Mouse (Mus musculus) cerebellum, postnatal 4 days (tissue): Measurements from ENCODE around the gene Srpk2.
"Not testable (repeated sequence)": the region's sequence is repeated elsewhere in the genome, so short reads cannot be mapped to it uniquely, and the experiment has no call there.

Experiments
- DNase-seq, 2 experiments: peaks; one replicate each; pipeline ENCODE4 v3.0.0; 2022; ENCODE audit warnings: low spot score in 2 of 2, mixed read lengths in 1 of 2

Gene Srpk2

DNA sequence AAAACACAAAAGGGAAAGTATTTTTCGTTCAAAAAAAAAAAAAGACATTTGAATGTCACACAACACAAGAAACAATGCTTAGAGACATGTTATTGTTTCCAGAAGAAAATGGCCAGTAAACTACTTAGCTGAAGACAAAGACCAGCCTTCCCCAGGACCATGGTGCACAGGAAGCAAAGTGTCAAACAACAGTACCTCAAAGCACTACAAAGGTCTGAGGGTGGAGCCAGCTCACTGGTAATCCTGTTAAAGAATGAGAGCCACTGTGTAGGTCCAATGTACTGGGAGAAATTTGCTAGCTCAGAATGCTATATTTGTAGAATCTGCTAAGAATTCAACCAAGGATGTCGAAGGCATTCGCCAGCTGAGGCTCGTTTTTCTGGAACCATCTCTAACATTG lies 177.2 kb downstream of the Srpk2 start:
- no peak for DNase-seq

DNA sequence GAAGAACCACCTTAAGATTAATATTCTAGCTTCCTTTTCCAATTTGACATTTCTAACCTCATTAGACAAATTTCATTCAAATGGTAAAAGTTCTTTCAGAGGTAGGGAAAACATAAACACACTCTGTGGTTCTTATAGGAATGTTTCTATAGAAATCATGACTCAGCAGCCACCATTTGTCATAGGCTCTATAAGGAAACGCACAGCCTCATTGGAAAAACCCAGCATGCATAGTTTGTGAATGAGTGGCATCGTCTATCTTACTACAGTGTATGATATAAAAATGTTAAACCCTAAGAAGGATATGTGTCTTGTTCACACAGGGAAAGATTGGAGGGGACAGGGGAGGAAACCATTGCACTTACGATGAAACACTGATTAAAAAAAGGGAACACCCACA lies 178.8 kb downstream of the Srpk2 start:
- no peak for DNase-seq

DNA sequence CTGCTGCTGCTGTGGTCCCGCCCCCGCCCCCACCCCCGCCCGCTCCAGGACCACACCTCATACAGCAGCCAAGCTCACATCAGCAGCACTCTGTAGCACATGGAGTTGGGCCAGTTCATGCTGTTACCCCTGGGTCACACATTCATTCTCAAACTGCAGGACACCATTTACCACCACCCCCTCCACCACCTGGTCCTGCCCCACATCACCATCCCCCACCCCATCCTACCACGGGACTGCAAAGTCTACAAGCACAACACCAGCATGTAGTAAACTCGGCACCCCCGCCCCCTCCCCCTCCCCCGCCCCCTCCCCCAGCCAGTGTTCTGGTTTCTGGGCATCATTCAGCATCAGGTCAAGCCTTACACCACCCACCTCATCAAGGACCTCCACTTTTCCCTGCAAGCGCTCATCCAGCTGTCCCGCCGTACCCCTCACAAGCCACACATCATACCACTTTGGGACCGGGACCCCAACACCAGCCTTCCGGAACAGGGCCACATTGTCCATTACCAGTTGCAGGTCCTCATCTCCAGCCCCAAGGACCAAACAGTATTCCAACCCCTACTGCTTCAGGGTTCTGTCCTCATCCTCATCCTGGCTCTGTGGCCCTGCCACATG lies 182.0 kb downstream of the Srpk2 start:
- DNase-seq, result no peak

DNA sequence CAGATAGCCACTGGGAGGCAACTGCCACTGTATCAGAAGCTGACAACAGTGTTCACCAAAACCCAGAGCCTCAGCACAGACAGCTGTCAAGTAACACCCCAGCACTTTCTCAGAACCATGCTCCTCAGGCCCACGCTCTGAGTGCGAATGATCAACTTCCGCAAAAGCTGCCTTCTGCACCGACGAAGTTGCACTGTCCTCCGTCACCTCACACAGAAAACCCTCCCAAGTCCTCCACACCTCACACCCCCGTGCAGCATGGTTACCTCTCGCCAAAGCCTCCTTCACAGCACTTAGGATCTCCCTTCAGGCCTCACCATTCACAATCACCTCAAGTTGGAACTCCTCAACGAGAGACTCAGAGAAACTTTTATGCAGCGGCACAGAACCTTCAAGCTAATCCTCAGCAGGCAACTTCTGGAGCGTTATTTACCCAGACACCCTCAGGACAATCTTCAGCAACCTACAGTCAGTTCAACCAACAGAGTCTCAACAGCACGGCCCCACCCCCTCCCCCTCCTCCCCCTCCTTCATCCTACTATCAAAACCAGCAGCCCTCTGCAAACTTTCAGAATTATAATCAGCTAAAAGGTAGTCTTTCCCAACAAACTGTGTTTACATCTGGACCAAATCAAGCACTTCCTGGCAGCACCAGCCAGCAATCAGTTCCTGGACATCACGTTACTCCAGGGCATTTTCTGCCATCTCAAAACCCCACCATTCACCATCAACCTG lies 182.7 kb downstream of the Srpk2 start:
- no peak for DNase-seq

DNA sequence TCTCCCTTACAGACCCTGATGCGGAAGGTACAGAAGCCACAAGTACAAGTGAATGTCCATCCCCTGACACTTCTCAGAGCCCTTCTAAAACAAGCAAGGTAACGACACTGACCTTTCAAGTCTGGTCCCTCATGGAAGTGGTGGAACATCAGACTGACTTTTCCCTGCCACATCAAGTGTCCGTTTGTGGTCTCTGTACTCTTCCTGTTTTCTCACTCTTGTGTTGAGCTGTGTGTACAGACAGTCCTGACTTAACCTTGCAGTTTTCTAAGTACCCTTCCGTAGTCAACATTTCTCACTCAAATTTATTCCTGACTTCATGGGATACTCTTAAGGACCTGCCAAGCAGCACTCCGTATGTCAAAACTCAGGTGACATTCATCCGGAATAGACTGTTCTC lies 183.7 kb downstream of the Srpk2 start:
- no peak for DNase-seq

DNA sequence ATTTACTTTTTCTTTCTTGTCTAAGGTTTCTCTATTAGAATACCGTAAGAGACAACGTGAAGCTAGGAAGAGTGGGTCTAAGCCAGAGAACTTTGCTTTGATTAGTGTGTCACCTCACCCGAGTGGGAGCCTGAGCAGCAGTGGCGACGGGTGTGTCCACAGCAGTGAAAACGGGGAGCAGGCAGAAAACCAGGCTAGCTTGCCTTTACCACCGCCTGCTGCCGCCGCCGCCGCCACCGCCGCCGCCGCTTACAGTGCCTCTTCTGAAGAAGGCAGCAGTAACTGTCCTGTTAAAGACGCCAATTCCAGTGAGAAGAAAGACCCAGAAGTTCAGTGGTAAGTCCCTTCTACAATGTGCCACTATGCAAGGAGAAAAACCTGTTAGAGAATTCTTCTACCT lies 185.2 kb downstream of the Srpk2 start:
- no peak for DNase-seq

DNA sequence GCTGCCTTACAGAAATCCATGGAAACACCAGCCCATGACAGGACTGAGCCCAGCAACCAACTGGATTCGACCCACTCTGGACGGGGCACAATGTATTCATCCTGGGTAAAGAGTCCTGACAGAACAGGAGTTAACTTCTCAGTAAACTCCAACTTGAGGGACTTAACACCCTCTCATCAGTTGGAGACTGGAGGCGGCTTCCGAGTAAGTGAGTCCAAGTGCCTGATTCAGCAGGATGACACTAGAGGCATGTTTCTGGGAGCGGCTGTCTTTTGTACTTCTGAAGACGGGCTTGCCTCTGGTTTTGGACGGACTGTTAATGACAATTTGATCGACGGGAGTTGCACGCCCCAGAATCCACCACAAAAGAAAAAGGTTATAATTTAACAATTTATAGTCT lies 186.5 kb downstream of the Srpk2 start:
- DNase-seq, result no peak

DNA sequence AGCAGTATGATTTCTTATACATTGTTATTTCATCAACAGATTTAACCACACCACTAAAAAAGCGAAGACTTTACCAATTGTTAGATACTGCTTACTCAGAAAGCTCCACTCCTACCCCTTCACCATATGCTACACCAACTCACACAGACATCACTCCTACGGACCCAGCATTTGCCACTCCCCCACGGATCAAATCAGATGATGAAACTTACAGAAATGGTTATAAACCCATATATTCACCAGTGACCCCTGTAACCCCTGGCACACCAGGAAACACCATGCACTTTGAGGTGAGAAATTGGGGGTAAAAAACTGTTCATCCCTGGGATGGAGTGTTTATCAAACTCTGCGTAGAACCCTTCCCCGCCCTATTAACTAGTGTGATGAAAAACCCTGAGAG lies 187.5 kb downstream of the Srpk2 start:
- no peak for DNase-seq

DNA sequence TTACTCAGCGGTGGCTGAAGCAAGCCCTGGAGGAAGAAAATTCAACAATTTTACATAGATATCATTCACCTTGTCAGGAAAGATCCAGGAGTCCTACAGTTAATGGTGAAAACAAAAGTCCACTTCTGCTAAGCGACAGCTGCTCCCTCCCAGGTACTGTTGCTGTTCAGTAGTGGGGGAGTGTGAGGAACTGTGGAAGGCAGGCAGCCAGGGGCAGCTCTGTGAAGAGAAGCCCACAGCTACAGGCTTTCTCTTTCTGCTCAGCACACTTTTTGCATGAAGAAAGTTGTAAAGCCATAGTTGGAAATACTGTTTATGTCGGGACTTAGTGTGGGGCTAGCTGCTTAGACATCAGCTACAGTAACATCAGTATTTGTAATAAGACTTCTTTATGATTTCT lies 188.0 kb downstream of the Srpk2 start:
- DNase-seq, result no peak

DNA sequence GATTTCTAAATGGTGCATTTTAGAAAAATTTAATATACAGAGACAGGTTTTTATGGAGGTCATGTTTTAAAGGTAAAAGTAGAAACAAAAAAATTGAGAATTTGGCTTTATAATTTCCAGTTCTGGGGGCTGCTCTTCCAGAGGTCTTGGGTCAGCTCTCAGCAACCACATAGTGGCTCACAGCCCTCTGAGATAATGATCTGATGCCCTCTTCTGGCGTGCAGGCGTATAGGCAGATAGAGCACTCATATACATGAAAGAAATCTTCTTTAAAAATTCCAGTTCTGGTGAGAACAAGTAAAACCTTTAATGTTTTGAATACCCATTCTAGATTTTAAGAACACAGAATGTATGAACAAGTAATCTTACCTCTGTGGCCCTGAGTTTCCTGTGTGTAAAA lies 193.6 kb downstream of the Srpk2 start:
- DNase-seq, result no peak

DNA sequence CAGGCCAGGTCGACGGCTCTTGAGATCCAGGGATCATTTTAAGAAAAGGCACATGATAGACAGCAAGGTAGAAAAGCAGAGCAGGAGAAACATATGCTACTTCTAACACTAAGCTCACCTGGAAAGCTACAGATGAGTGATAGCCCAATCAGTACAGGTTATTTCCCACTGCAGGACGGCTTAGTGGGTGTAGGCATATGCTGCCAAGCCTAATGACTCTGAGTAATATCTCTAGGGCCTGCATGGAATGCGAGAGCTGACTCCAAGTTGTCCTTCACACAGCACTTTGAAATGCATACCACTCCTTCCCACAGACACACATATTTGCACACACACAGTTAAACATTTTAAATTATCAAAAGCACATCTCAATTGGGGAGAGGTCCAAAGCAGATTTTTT lies 195.2 kb downstream of the Srpk2 start:
- DNase-seq, result no peak

DNA sequence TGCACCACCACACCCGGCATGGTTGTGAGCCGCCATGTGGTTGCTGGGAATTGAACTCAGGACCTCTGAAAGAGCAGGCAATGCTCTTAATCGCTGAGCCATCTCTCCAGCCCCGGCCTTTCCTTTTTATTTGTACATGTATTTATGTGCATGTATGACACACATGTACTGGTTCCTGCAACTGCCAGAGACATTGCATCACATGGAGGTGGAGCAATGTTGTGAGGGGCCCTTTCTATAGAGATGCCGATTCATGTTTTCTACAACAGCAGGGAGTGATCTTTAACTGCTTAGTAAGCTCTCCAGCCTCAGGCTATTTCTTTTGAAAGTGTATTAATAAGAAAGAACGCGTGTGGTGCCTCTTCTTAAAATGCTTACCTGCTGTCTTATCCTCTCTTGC lies 200.6 kb downstream of the Srpk2 start:
- no peak for DNase-seq

DNA sequence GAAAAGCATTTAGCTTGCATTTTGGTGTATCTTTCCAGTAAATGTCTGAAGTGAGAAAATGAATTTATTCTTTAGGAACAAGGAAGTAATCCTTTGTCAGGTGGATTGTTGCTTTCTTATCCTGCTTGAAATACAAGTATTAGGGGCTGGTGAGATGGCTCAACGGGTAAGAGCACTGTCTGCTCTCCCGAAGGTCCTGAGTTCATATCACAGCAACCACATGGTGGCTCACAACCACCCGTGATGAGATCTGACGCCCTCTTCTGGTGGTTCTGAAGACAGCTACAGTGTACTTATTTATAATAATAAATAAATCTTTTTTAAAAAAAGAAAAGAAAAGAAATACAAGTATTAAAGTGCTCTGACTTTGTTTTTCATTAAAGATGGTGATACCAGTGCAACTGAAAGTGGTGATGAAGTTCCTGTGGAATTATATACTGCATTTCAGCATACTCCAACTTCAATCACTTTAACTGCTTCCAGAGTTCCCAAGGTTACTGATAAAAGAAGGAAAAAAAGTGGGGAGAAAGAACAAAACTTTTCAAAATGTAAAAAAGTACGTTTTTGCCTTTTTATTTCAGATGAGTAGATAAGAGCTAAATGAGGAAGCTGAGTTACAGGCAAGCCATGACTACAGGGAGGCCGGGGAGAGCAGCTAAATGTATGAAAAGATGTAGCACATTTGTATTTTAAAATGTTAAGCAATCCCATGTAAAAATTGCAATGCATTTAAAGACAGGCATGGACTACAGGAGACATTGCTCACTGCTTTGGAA lies 211.1 kb downstream of the Srpk2 start:
- no peak for DNase-seq

DNA sequence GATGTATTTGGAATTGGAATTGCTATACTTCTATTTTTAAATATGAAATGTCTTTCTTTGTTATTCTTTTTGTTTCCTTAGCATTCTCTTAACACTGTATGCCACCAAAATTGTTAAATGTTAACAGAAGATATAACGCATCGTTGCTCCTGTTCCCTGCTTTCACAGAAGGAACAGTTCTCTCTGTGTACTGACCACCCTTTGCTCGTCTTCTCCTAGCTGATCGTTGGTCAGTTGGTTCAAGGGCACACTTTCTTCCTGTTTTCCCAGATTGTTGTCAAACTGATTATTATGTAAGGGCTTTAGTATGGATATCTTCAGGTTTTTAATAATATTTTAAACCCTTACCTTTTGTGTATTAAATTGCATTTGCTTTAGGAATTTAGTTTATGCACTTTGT lies 217.9 kb downstream of the Srpk2 start:
- DNase-seq, result no peak

DNA sequence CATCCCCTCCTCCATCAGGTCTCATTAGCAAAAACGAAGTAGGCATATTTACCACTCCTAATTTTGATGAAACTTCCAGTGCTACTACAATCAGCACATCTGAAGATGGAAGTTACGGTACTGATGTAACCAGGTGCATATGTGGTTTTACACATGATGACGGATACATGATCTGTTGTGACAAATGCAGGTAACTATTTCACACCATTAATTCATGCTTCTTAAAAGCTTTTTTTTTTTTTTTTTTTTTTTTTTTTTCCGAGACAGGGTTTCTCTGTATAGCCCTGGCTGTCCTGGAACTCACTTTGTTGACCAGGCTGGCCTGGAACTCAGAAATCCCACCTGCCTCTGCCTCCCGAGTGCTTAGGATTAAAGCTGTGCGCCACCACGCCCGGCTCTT lies 219.7 kb downstream of the Srpk2 start:
- no peak for DNase-seq

DNA sequence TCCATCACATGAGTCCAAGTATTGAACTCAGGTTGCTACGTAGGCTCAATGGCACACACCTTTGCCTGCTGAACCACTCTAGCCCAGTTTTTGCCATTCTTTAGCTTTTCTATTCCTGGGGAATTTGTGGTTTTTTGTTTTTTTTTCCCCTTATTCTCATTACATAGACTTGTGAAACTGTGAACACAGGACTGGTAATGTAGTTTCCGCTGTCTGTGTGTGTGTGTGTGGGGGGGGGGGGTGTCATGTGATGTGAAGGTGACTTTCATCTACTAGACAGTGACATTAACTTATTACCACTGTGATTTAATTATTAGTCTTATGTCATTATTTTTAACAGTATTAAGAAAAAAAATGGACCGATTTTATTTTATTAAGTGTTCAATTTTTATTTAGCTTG lies 220.2 kb downstream of the Srpk2 start:
- DNase-seq, result no peak

DNA sequence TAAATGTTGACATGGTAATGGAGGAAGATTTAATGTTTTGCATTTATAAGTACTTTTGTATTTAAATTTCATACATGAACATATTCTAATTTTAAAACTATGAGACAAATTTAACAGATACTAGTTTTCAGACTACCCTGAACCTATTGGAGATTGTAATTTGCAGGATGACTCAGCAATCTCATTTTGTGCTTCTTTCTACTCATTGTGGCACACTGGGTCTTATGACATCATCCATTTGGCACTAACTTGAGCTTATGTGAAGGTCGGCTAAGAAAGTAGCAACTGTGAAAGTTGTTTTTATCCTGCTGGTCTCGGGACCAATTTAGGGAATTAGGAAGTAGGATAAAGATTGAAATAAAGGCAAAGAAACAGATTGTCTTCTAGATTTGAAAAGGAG lies 222.7 kb downstream of the Srpk2 start:
- DNase-seq, result no peak

DNA sequence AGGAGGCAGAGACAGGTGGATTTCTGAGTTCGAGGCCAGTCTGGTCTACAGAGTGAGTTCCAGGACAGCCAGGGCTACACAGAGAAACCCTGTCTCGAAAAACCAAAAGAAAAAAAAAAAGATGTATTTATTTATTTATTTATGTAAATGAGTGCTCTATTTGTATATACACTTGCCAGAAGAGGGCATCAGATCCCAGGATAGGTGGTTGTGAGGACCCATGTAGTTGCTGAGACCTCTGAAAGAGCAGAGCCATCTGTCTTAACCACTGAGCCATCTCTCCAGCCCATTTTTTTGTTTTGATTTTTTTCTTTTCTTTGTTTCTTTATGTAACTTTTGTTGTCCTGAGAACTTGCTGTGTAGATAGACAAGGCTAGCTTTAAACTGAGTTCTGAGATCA lies 230.9 kb downstream of the Srpk2 start:
- not testable (repeated sequence) for DNase-seq
